Mouse (Mus musculus): ENCODE data around the gene Prg3. TPM values are rescaled to one million over a fixed set of nuclear protein-coding genes. Genes with fewer than 3 reads are reported as not detected.

The Prg3 gene
- total RNA-seq, 4 experiments from 2014 or later, result not detected

DNA sequence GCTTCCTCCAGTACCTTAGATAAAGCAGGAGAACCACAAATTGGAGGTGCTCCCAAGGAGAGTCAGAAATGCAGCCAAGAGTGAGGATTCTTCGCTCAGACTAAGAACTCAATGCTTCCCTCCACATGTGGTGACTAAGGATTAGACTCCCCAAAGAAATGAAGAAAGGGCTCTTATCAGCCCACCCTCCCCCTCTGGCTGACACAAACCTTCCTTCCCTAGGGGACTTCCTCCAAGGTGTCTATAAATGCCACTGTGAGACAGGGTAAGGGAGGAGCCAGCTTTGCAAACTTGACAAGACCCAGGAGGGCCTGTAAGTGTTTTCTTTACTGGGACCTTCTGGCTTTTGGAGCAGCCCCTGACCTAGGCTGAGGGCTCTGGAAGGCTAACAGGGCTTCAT is 7.8 kb upstream of the Prg3 start, which contains the start of gene Prg2:
TSS of gene Prg2 (plus strand) at position 274 of the 400 bp plus-strand sequence.
- DNase-seq (ENCODE audit: low spot score in 2 of 2), result no peak

DNA sequence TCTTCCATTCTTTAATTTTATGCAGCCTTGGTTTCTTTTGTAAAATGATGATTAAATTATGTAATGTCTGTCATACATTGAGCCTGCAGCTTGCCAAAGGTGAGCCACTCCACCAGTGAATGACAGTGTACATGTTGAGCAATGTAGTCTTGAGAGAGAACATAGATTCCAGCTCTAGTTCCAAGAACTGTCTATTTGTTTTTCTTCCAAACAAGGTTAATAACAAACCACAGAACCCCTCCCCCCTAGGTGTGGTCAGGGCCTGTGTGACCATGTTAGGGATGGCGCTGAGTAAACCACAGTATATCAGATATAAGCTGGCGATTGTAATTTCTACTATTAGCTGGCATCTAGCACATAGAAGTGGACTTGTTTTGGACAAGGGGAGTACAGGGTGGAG is 8.4 kb downstream of the Prg3 start:
- DNase-seq (ENCODE audit: low spot score in 2 of 2), result no peak

DNA sequence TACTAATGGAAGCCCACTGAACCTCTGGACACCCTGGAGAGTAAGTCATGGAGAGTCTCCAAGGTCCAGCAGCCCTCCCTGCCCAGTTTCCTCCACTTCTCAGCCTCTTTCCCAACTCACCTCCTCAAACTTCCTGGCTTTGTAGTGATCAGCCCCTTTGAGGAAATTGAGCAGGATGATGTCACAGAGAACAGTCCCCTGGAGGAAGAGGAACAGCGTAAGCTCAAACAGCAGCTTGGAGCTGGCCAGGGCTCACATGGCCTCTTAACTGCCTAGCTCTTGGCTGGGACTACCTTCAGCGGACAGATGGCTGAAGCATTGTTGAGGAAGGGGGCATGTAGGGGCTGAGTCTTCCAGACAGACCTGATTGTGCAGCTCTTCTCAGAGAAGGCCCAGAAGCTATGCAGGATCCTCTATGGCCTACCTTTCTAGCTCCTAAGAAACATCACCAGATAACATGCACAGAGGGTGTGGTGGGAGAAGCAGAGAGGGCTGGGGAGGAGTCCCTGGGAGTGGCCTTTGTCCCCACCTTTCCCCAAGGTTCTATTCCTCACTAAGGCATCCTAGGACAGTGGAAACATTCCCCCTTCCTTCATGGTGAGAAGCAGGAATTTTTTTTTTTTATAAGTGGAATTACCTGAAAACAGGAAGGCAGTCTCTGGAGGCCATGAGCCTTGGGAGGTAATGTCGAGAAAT is 11.6 kb downstream of the Prg3 start:
- no peak for DNase-seq (ENCODE audit: low spot score in 2 of 2)

DNA sequence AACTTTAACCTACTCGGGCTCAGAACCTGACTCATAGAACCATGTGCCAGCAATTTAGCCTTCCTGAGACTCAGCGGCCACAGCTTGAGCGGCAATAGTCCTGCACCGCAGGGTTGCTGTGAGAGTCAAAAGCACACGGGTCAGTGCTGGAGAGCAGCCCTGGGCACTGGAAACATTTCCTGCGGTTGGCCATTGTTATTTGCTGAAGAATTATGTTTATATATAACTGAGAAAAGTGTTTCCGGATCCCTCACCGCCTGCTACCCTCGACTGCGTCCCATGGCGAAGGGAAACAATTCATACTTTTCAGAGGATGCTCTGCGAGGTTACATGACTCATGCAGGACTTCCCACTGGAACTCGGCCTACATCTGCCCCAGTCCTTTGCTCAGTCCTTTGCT is 13.5 kb downstream of the Prg3 start:
- no peak for DNase-seq (ENCODE audit: low spot score in 2 of 2)

DNA sequence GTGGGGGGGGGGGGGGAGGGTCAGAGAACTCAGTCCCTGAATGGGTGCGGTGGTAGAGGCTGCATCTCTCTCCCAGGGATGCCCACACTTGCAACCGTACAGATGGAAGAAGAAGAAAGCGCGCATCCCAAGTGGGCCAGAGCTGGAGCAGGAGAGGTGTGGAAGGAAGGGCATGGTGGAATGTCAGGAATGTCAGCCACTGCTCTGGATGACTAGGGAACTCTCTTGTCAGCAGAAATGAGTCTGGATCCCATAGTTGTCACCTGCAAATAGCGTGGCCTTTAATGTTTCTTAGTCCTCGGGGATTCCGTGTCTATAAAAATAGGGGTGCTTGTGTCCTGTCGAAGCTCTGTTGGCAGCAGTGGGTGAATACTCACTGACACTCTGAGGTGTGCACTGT is 14.6 kb downstream of the Prg3 start:
- no peak for DNase-seq (ENCODE audit: low spot score in 2 of 2)

DNA sequence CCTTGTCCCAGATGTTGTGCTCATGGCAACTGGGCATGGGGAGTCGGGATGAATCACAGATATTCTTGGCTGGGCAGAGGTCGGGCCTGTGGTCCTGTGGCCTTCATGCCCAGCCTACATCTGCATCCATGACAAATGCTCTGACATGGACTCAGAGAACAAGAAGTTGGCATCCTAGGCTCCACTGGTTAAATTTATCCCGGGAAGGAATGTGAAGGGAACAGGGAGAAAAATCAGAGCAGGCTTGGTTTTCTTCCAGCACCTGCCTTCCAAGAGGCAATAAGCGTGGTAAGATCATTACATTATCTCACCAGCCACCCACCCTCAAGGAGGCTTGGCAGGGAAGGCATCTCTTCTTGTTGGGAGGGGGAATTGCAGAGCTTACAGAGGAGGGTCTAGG is 16.3 kb downstream of the Prg3 start:
- peak in 1 of 2 experiments; percentile 15 for DNase-seq (ENCODE audit: low spot score in 2 of 2)

DNA sequence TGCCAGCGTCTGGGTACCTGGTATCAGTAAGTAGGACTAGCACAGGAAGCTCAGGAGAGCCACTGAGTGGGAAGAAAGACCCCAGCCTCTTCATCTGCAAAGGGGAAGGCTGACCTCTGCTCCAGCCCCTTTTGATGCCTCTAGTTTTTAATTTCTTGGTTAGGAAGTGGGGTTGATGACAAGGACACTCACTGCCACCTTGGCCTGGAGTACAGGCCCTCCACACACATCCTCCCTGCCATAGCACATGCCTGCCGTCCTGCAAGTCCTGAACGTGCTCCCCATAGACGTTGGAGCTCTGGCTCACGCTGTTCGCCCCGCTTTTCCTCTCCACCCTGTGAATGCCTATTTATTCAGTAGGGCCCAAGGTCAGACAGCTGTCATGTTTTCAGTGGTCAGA is 18.6 kb downstream of the Prg3 start:
- DNase-seq (ENCODE audit: low spot score in 2 of 2), result no peak

DNA sequence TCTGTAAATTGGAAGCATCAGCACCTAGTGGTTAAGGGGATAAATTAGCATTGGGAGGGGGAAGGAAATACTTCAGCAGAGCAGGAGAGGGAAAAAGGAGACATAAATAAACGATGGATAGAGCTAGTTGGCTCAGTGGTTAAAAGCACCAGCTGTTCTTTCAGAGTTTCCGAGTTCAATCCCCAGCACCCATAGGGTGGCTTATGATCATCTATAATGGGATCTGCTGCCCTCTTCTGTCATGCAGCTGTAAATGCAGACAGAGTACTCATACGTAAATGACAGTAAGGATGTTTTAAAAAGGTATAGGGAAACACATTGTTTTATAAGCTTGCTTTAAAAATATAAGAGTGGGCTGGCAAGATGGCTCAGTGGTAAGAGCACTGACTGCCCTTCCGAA is 19.7 kb downstream of the Prg3 start:
- DNase-seq (ENCODE audit: low spot score in 2 of 2), result peak in 1 of 2 experiments; percentile 27

DNA sequence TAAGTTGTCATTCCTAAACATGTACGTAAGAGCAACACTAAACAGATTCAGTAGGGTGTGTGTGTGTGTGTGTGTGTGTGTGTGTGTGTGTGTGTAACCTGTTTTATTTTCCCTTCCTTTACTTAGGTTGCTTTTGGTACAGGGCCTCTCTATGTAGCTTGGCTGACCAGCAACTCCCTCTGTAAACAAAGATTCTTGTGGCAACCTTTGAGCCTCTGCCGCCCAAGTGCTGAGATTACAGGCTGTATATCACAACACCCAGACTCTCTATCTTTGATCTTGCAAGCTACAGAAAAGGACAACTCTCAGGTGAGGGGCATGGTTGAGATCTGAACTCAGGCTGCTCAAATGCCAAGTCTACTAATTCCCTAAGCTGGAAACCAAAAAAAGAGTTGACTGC is 21.2 kb downstream of the Prg3 start:
- DNase-seq (ENCODE audit: low spot score in 2 of 2), result no peak

DNA sequence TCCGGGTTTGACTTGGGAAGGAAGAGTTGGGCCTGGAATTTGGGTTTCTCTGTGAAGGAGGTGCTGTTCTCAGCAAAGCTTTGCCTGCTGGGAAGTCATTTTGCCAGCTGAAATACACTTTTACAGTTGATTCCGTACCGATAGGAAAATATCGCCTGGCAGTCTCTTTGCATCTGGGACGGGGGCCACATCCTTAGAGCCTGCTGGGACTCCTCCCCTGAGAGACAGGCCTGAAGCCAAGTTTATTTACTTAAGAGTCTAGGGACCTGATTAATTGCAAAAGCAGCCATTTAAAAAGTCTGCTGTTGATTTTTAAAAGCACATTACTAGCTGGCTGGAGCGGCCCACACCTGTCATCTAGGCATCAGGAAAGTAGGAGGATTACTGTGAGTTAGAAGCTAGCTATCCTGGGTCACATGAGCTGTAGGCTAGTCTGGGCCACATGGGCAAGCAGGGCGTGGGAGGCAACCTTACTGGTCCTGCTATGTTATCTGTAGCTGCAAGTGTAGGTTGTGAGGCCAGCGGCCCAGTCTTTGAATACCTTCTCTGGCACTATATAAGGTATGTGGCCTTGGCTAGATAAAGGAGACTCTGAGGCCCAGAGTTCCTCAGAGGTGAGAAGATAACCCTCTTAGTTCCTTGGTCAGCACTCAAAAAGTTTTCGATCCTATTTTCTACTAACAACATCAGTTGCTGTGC is 24.0 kb downstream of the Prg3 start:
- DNase-seq (ENCODE audit: low spot score in 2 of 2), result no peak

DNA sequence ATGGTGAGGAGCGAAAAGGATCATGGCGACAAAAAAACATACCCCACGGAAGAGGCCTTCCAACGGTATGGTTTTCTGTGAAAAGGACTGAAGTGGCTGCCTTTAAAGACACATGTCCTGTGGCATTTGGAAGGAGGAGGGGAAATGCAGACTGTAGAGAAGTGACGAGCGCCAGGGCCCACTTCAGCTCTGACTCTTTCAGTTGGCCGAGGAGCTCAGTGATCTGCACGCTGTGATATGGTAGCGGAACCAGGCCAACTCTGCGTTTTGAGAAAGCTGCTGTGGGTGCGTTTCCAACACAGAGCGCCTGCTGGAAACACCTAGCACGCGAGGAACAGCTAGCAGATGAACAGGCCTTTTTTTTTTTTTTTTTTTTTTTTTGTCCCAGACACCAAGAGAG is 24.7 kb downstream of the Prg3 start:
- DNase-seq (ENCODE audit: low spot score in 2 of 2), result peak in 1 of 2 experiments; percentile 30

DNA sequence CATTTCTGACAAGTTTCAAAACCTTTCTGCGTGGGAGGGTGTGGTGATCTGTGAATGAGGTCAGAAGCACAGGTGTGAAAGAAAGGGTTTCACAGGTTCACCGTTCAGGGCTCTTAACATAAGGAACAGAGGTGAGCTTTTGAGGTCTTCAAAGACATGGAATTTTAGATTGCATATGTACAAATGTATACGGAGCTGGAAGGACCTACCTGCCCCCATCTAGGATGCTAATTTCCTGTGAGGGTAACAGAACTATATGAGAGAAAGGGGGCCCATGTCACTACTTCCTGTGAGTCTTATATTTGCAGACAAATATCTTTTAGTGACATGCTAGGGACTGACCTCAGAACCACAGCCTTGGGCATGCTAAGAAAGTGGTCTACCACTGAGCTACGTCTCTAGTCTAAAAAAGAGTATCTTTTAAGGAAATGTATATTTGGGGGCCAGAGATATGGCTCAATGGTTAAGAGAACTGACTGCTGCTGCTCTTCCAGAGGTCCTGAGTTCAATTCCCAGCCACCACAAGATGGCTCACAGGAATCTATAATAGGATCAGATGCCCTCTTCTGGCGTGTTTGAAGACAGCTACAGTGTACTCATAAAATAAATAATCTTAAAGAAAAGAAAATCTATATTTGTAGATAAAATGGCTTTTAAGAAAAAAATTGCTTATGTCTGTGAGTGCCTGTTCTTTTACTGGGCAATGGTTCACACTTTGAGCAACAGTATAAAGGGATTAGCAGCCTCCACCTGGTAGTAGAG is 26.0 kb downstream of the Prg3 start:
- DNase-seq (ENCODE audit: low spot score in 2 of 2), result no peak

DNA sequence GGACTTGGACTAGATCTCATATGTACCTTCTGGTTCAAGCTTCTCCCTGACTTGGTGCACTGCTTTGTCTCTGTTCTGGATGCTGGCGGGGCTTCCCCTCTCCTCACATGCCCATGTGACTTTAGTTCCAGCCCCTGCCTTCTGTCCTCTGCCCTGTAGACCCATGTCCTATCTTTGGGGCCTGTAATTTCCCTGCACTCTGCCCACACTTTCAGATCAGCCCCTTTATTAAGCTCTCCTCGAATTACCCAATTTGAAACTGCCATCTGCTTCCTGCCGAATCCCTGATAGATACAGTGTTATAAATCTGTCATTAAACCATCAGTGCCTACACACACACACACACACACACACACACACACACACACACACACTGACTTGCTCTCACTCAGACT is 26.6 kb downstream of the Prg3 start:
- DNase-seq (ENCODE audit: low spot score in 2 of 2), result peak; percentile 42 to 51

DNA sequence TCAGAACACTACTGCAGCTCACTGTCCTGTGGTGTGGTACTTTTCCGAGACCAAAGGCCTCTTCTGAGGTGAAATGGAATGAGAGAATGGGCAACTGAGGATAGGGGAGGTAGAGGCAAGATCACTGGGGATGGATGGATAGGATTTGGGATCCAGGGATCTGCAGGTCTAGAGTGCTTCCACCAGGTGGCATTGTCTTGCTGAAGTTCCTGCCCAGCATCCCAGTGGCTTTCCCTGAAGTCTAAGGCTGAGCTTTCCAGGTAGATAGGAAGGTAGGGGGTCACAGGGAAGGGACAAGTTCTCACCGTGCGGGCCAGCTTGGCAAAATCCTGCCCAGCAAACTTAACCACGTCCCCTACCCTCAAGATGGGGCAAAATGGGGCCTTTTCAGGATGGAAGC is 34.0 kb downstream of the Prg3 start:
- no peak for DNase-seq (ENCODE audit: low spot score in 2 of 2)

DNA sequence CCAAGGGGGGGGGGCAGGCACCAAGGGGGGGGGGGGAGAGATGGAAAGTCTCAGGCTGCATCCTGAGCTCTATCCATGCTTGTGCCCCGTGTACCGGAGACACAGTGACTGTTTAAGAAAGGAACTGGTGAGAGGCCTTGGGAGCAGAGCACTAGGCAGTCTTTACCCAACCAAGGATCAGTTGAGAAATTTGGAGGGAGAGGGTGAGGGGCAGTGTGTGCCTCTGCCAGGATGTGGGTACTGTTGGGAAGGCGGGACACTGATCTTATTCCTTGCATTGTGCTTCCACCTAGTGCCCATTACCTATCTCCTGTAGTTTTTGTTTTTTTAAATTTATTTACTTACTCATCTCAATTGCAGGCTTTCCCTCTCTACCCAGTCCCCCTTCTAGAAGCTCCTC is 38.2 kb downstream of the Prg3 start:
- no peak for DNase-seq (ENCODE audit: low spot score in 2 of 2)

DNA sequence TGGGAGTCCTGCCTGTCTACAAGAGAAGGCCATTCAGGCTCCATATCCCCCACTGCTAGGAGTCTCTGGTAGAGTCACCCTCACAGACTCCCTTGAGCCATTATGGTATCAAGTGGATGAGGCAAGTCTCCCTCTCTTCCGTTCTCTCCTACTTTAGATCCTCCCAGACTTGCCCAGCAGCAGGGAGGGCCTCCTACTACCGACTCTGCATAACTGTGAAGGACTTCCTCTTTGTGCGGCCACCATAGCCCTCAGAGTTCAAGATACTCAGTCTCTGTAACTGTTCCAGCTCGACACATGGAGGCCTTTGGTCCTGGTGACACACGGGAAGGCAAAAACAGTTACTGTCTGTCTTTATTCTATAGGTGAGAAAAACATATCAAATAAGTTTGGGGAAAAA is 39.3 kb downstream of the Prg3 start:
- DNase-seq (ENCODE audit: low spot score in 2 of 2), result no peak

DNA sequence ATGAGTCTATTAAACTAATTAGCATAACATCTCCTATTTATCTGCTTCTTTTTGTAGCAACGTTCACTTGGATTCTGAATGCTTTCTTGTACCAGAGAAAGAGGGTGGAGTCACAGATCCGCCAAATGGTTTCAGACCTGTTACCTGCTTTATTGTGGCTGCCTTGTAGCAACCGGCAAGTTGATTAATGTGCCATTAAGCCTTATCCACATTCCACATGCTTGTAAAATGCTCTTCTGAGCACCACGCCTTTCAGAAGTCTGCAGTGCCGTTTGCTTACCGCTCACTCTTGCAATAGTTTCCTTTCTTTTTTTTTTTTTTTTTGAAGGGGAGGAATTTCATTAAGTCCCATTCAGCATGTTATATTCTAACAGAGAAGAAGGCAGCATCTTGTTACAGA is 41.9 kb downstream of the Prg3 start:
- DNase-seq (ENCODE audit: low spot score in 2 of 2), result no peak

DNA sequence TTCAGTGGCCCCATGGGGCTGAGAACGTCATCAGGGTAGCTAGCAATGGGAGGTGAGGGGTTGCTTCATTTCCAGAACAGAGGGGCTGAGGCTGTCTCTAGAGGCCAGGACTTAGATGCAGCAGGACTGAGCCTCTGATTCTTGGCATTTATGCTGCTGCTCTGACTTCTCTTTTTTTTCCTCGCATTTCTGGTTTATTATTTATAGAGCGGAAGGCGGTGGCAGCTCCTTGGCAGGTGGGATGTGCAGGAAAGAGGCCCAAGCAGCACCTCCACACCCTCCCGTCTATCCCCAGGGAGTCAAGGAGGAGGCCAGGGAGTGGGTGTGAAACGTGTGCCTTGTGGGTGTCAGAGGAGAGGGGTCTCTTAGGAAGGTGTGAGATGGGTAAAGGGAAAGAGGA is 43.0 kb downstream of the Prg3 start:
- no peak for DNase-seq (ENCODE audit: low spot score in 2 of 2)

DNA sequence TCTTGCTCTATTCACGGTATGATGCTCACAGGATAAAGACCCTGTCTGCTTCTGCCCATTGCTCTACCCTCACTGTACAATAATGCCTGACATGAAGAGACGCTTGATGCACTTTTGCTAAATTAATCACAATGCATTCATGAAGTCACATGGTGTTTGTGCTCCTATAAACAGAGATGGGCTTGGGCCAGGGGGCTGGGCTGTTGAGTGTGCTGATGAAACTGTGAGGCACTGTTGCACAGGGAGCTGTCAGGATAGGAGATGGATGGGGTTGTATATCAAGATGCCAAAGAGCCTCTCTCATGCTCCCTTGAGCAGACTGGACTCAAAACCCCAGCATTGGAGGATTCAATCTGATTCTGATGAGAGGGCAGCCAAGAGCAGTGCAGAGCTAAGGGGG is 45.1 kb downstream of the Prg3 start:
- no peak for DNase-seq (ENCODE audit: low spot score in 2 of 2)

DNA sequence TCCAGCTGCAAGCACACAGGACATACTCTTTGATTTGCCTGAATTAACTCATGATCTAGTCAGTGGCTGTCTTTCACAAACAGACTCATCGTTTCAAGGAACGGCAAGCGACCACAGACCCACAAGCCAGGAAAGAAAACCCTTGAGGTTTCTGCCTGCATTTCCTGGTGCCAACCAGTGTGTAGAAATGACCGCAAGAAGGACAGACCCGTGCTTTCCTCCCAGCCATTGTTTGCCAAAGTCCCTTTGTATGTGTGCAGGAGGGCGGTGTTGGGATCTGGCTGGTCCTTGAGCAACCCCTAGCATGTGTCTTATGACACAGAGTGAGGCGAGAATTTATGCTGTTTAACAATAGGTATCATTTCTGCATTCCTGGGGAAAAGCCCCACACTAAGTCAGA is 46.2 kb downstream of the Prg3 start:
- no peak for DNase-seq (ENCODE audit: low spot score in 2 of 2)

DNA sequence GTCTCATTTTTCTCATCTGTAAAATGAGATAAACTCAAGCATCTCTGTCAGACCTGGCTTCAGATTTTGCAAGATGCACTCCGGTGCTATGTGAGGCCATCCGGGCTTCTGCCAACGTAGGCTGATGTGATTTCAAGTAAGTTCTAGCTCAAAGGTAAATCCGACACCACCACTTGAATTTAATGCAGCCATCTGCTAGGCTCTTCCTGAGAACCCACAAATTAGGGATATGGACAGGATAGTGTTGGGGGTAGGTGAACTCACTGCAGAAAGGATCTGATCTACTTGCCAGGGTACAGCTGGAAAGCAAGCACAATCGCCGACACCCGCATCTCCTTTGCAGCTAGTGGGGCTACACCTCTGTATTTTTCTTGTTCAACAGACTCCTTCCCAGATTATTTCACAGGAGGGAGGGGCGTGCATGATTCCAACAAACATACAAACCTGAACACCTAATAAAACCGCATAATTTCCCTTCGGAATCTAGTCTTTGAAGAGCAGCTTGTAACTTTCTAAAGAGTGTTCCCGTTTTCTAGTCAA is 48.6 kb downstream of the Prg3 start:
- DNase-seq (ENCODE audit: low spot score in 2 of 2), result no peak

All from layer of hippocampus, adult 8-10 months (tissue).